Comparison of ENCODE assay signal across 18 mouse cellular contexts in genomic region chr3:53207225-53207528, GRCm38 (mm10).
DNase-seq lines count a peak whose midpoint lies in the region; ATAC-seq and TF ChIP-seq lines count a peak whose summit lies in the region.
"Had no signal": no experiment of that assay in that cellular context is flagged by ENCODE, and none has a peak within 500 bp of the region (broad histone marks: within the 10 kb centered on the region; RNA-seq: fewer than 3 reads in every experiment).

No protein-coding gene starts in this region.

- H3K4me1 ChIP-seq in embryonic facial prominence, embryonic 11.5 days (ENCODE audit: control insufficient read depth, insufficient read depth, low read length) = no peaks in the 10 kb centered on the region
- peaks cover 37% of the 10 kb centered on the region for H3K4me1 ChIP-seq in embryonic facial prominence, embryonic 10.5 days
- peaks cover 3% of the 10 kb centered on the region; the same call in 1 of the 2 replicates for H3K4me1 ChIP-seq in forebrain, postnatal 0 days (ENCODE audit: insufficient read depth)
- H3K4me1 ChIP-seq in midbrain, embryonic 11.5 days (ENCODE audit: control insufficient read depth, insufficient read depth, low read length) = peaks cover 42% of the 10 kb centered on the region

- H3K4me3 ChIP-seq in embryonic facial prominence, embryonic 11.5 days (ENCODE audit: low read depth, low read length) = no peak overlapping the region
- no peak overlapping the region for H3K4me3 ChIP-seq in embryonic facial prominence, embryonic 10.5 days
- no peak overlapping the region for H3K4me3 ChIP-seq in forebrain, postnatal 0 days (ENCODE audit: low read depth, low read length)
- H3K4me3 ChIP-seq in midbrain, embryonic 11.5 days (ENCODE audit: low read depth, low read length) = no peak overlapping the region
- H3K4me3 ChIP-seq: embryonic facial prominence, embryonic 15.5 days; heart, adult 2 months; limb, embryonic 13.5 days had no signal

- no peaks in the 10 kb centered on the region for H3K9me3 ChIP-seq in embryonic facial prominence, embryonic 11.5 days (replicated peaks; ENCODE audit: control insufficient read depth, low read length)
- no peaks in the 10 kb centered on the region for H3K9me3 ChIP-seq in embryonic facial prominence, embryonic 10.5 days
- no peaks in the 10 kb centered on the region for H3K9me3 ChIP-seq in forebrain, postnatal 0 days (ENCODE audit: low read length)
- no peaks in the 10 kb centered on the region for H3K9me3 ChIP-seq in midbrain, embryonic 11.5 days (ENCODE audit: control insufficient read depth, low read length)
- H3K9me3 ChIP-seq: embryonic facial prominence, embryonic 15.5 days; limb, embryonic 13.5 days had no signal

- H3K27me3 ChIP-seq in embryonic facial prominence, embryonic 11.5 days (ENCODE audit: control insufficient read depth, insufficient read depth, low read length) = no peaks in the 10 kb centered on the region
- H3K27me3 ChIP-seq in embryonic facial prominence, embryonic 10.5 days (replicated peaks; ENCODE audit: low read depth, poor library complexity, severe bottlenecking) = peaks cover 4% of the 10 kb centered on the region; the same call in 1 of the 2 replicates
- no peaks in the 10 kb centered on the region for H3K27me3 ChIP-seq in forebrain, postnatal 0 days (ENCODE audit: insufficient read depth, low read length)
- H3K27me3 ChIP-seq in midbrain, embryonic 11.5 days (ENCODE audit: control insufficient read depth, insufficient read depth, low read length) = no peaks in the 10 kb centered on the region
- H3K27me3 ChIP-seq: embryonic facial prominence, embryonic 15.5 days; limb, embryonic 13.5 days had no signal

- ATAC-seq in embryonic facial prominence, embryonic 11.5 days (replicated peaks; ENCODE audit: insufficient number of reproducible peaks, low FRiP score, low TSS enrichment, low read depth) = peak; percentile 29; the same call in 1 of the 2 replicates
- peak; percentile 72; the same call in 1 of the 2 replicates for ATAC-seq in forebrain, postnatal 0 days
- peak; percentile 87 for ATAC-seq in midbrain, embryonic 11.5 days (ENCODE audit: low FRiP score)
- ATAC-seq: liver, postnatal 0 days had no signal

- no peak overlapping the region for H3K27ac ChIP-seq in embryonic facial prominence, embryonic 11.5 days (replicated peaks; ENCODE audit: low read depth, low read length)
- H3K27ac ChIP-seq in embryonic facial prominence, embryonic 10.5 days (replicated peaks) = no peak overlapping the region
- H3K27ac ChIP-seq in forebrain, postnatal 0 days (ENCODE audit: low read depth, low read length) = no peak overlapping the region
- H3K27ac ChIP-seq in midbrain, embryonic 11.5 days (ENCODE audit: low read depth, low read length) = peak overlapping the region; percentile 85
- H3K27ac ChIP-seq: embryonic facial prominence, embryonic 15.5 days; limb, embryonic 13.5 days had no signal

- H3K4me2 ChIP-seq in embryonic facial prominence, embryonic 11.5 days (ENCODE audit: low read depth, low read length) = no peak overlapping the region
- H3K4me2 ChIP-seq in forebrain, postnatal 0 days (ENCODE audit: low read depth) = no peak overlapping the region
- H3K4me2 ChIP-seq in midbrain, embryonic 11.5 days = no peak overlapping the region
- H3K4me2 ChIP-seq: embryonic facial prominence, embryonic 15.5 days; limb, embryonic 13.5 days had no signal

- no peak for TF ChIP-seq CTCF in forebrain, postnatal 0 days (IDR thresholded peaks at IDR 0.05; ENCODE audit: low read depth)

- DNase-seq in embryonic facial prominence, embryonic 11.5 days (ENCODE audit: low spot score) = peak; percentile 19
- DNase-seq in embryonic facial prominence, embryonic 10.5 days (ENCODE audit: low spot score) = no peak
- peak; percentile 68 for DNase-seq in embryo, embryonic 10.5 days (ENCODE audit: low spot score)
- no peak for DNase-seq in forebrain, postnatal 0 days
- peak; percentile 92 for DNase-seq in midbrain, embryonic 11.5 days (ENCODE audit: low spot score, missing footprints)
- DNase-seq in spleen, postnatal 10 days (ENCODE audit: low spot score in 2 of 2) = no peak
- DNase-seq in adipocyte (ENCODE audit: low spot score) = no peak
- no peak for DNase-seq in layer of hippocampus, adult 9-10 months (ENCODE audit: low spot score)
- DNase-seq: adrenal gland, adult 2 months; cerebellum, adult 9-11 months; heart, adult 2 months; heart, postnatal 36 days; kidney, adult 11 months; kidney, postnatal 36 days; liver, postnatal 0 days; thymus, postnatal 4 days had no signal

- no peak overlapping the region for H3K9ac ChIP-seq in embryonic facial prominence, embryonic 11.5 days (replicated peaks; ENCODE audit: low read length)
- no peak overlapping the region for H3K9ac ChIP-seq in forebrain, postnatal 0 days
- no peak overlapping the region; the same call in 1 of the 2 replicates for H3K9ac ChIP-seq in midbrain, embryonic 11.5 days (ENCODE audit: low read length)
- H3K9ac ChIP-seq: embryonic facial prominence, embryonic 15.5 days; limb, embryonic 13.5 days; liver, postnatal 0 days had no signal

- whole genome bisulfite sequencing in embryonic facial prominence, embryonic 11.5 days = 61% methylated on average over 4 of the region's 4 CpGs
- 62% methylated on average over 4 of the region's 4 CpGs for WGBS in embryonic facial prominence, embryonic 10.5 days
- WGBS in forebrain, postnatal 0 days = 13% methylated on average over 4 of the region's 4 CpGs
- WGBS in midbrain, embryonic 11.5 days = 19% methylated on average over 4 of the region's 4 CpGs

- H3K36me3 ChIP-seq in embryonic facial prominence, embryonic 11.5 days (replicated peaks; ENCODE audit: control insufficient read depth, insufficient read depth, low read depth, low read length) = no peaks in the 10 kb centered on the region
- no peaks in the 10 kb centered on the region for H3K36me3 ChIP-seq in embryonic facial prominence, embryonic 10.5 days (replicated peaks)
- no peaks in the 10 kb centered on the region for H3K36me3 ChIP-seq in forebrain, postnatal 0 days (ENCODE audit: insufficient read depth)
- no peaks in the 10 kb centered on the region for H3K36me3 ChIP-seq in midbrain, embryonic 11.5 days (ENCODE audit: control insufficient read depth, insufficient read depth, low read length)
- H3K36me3 ChIP-seq: embryonic facial prominence, embryonic 15.5 days; limb, embryonic 13.5 days had no signal

Comparison
In these comparisons a context has a peak if more than half of its experiments do, and no peak if none do; other contexts are left out.
1. DNase-seq: peak in embryonic facial prominence, embryonic 11.5 days (single experiment), embryo, embryonic 10.5 days (single experiment) and midbrain, embryonic 11.5 days (single experiment); none in embryonic facial prominence, embryonic 10.5 days (single experiment), forebrain, postnatal 0 days (single experiment), spleen, postnatal 10 days (0 of 2), adipocyte (single experiment) and layer of hippocampus, adult 9-10 months (single experiment).
2. ATAC-seq: peak in every context shown above with its lines; median percentile 87 in midbrain, embryonic 11.5 days; 72 in forebrain, postnatal 0 days; 29 in embryonic facial prominence, embryonic 11.5 days.